Mouse (Mus musculus) duodenum, adult 2 months (tissue): ENCODE measurements around the gene Aif1. TPM values are rescaled to one million over a fixed set of nuclear protein-coding genes. Genes with fewer than 3 reads are reported as not detected.

Experiments
- polyA plus RNA-seq: library from polyadenylated mRNA; depleted of rRNA; stranded (reverse); fragments of >200 nt; gene quantifications from 2 replicates; pipeline ENCODE4 v1.2.3, GENCODE M21; 2012; ENCODE audit warnings: low replicate concordance; rRNA removed

Gene Aif1
- 0.76 TPM in 1 of 2 replicates, not detected in the other for polyA plus RNA-seq

GRCm38 (mm10) chr17:35175968-35176367, at the start of gene Aif1:
Gene Aif1 (minus strand): TSS chr17:35176068.

GRCm38 (mm10) chr17:35220156-35220952, 44.5 kb upstream of the Aif1 start, which contains the start of gene Gm16181:
Gene Gm16181 (plus strand): TSS chr17:35220834.

GRCm38 (mm10) chr17:35204494-35205379, 28.9 kb upstream of the Aif1 start, which contains the start of gene Lta:
Gene Lta (minus strand): TSS chr17:35205351.

GRCm38 (mm10) chr17:35201787-35202186, 25.9 kb upstream of the Aif1 start, which contains the start of gene Tnf:
Gene Tnf (minus strand): TSS chr17:35202007.

GRCm38 (mm10) chr17:35193881-35194843, 18.3 kb upstream of the Aif1 start, which contains the start of gene Ltb:
Gene Ltb (plus strand): TSS chr17:35194439.

GRCm38 (mm10) chr17:35187959-35188610, 12.2 kb upstream of the Aif1 start, which contains the start of gene Lst1:
Gene Lst1 (minus strand): TSS chr17:35188439.

GRCm38 (mm10) chr17:35164568-35165450, 11.1 kb downstream of the Aif1 start, which contains the start of gene Prrc2a:
Gene Prrc2a (minus strand): TSS chr17:35164897.

GRCm38 (mm10) chr17:35134801-35135590, 40.9 kb downstream of the Aif1 start, which contains the start of gene Bag6:
Gene Bag6 (plus strand): TSS chr17:35135178.

GRCm38 (mm10) chr17:35131500-35132173, 44.2 kb downstream of the Aif1 start, which contains the start of gene Apom:
Gene Apom (minus strand): TSS chr17:35132050.

GRCm38 (mm10) chr17:35126206-35126611, 49.7 kb downstream of the Aif1 start, which contains the start of gene D17H6S53E:
Gene D17H6S53E (plus strand): TSS chr17:35126373.

GRCm38 (mm10) chr17:35121871-35122303, 54.0 kb downstream of the Aif1 start, which contains the start of gene Csnk2b:
Gene Csnk2b (minus strand): TSS chr17:35122053.

GRCm38 (mm10) chr17:35121143-35121799, 54.6 kb downstream of the Aif1 start, which contains the start of gene Gpank1:
Gene Gpank1 (plus strand): TSS chr17:35121455.

Other genes with a start within 250 kb of the Aif1 start
- 40.9 and 52.9 TPM in 2 replicates for gene Neu1, start 244.8 kb downstream of the Aif1 start, polyA plus RNA-seq
- gene Hspa1b, start 216.8 kb downstream of the Aif1 start, polyA plus RNA-seq, result 5.4 and 9.5 TPM in 2 replicates
- not detected in 2 replicates for gene Gm20481, start 206.2 kb downstream of the Aif1 start, polyA plus RNA-seq
- gene Hspa1a, start 203.9 kb downstream of the Aif1 start, polyA plus RNA-seq, result 4.9 and 6.7 TPM in 2 replicates
- gene Hspa1l, start 203.4 kb downstream of the Aif1 start, polyA plus RNA-seq, result 0.15 and 0.22 TPM in 2 replicates
- 88.2 and 110 TPM in 2 replicates for gene Lsm2, start 194.2 kb downstream of the Aif1 start, polyA plus RNA-seq
- 142 and 150 TPM in 2 replicates for gene Vars, start 175.1 kb downstream of the Aif1 start, polyA plus RNA-seq
- 1.6 and 2.0 TPM in 2 replicates for gene Vwa7, start 159.5 kb downstream of the Aif1 start, polyA plus RNA-seq
- gene Sapcd1, start 148.1 kb downstream of the Aif1 start, polyA plus RNA-seq, result 0.41 and 0.69 TPM in 2 replicates
- gene Msh5, start 129.3 kb downstream of the Aif1 start, polyA plus RNA-seq, result 2.0 and 5.6 TPM in 2 replicates
- gene Clic1, start 126.1 kb downstream of the Aif1 start, polyA plus RNA-seq, result 133 and 202 TPM in 2 replicates
- gene Ddah2, start 117.0 kb downstream of the Aif1 start, polyA plus RNA-seq, result 13.4 and 17.5 TPM in 2 replicates
- gene Ly6g6c, start 110.7 kb downstream of the Aif1 start, polyA plus RNA-seq, result 0.85 and 7.5 TPM in 2 replicates
- gene Mpig6b, start 109.9 kb downstream of the Aif1 start, polyA plus RNA-seq, result 0.18 and 0.55 TPM in 2 replicates
- gene Ly6g6e, start 99.2 kb downstream of the Aif1 start, polyA plus RNA-seq, result 0.15 and 29.8 TPM in 2 replicates
- 5.8 and 13.6 TPM in 2 replicates for gene Ly6g6d, start 98.0 kb downstream of the Aif1 start, polyA plus RNA-seq
- gene Ly6g6f, start 90.5 kb downstream of the Aif1 start, polyA plus RNA-seq, result 3.3 and 4.6 TPM in 2 replicates
- gene Abhd16a, start 86.8 kb downstream of the Aif1 start, polyA plus RNA-seq, result 135 and 240 TPM in 2 replicates
- not detected in 2 replicates for gene Ly6g5c, start 67.8 kb downstream of the Aif1 start, polyA plus RNA-seq
- 1.7 TPM in 2 replicates for gene Ly6g5b, start 60.6 kb downstream of the Aif1 start, polyA plus RNA-seq
- 15.1 and 26.1 TPM in 2 replicates for gene Gpank1, start 54.6 kb downstream of the Aif1 start, polyA plus RNA-seq
- 334 and 557 TPM in 2 replicates for gene Csnk2b, start 54.0 kb downstream of the Aif1 start, polyA plus RNA-seq
- gene D17H6S53E, start 49.7 kb downstream of the Aif1 start, polyA plus RNA-seq, result 21.5 and 30.6 TPM in 2 replicates
- 0.25 TPM in 2 replicates for gene Apom, start 44.0 kb downstream of the Aif1 start, polyA plus RNA-seq
- gene Bag6, start 40.9 kb downstream of the Aif1 start, polyA plus RNA-seq, result 179 and 180 TPM in 2 replicates
- 388 and 529 TPM in 2 replicates for gene Prrc2a, start 11.2 kb downstream of the Aif1 start, polyA plus RNA-seq
- gene Lst1, start 12.4 kb upstream of the Aif1 start, polyA plus RNA-seq, result 6.5 and 24.6 TPM in 2 replicates
- gene Ltb, start 18.4 kb upstream of the Aif1 start, polyA plus RNA-seq, result 6.3 and 41.5 TPM in 2 replicates
- 1.5 and 1.8 TPM in 2 replicates for gene Tnf, start 25.9 kb upstream of the Aif1 start, polyA plus RNA-seq
- 0.70 and 1.1 TPM in 2 replicates for gene Lta, start 29.3 kb upstream of the Aif1 start, polyA plus RNA-seq
- gene Gm16181, start 44.8 kb upstream of the Aif1 start, polyA plus RNA-seq, result not detected in 2 replicates
- gene Atp6v1g2, start 57.6 kb upstream of the Aif1 start, polyA plus RNA-seq, result 2.2 and 3.7 TPM in 2 replicates
- 27.0 and 39.7 TPM in 2 replicates for gene Nfkbil1, start 59.7 kb upstream of the Aif1 start, polyA plus RNA-seq
- gene Ddx39b, start 65.7 kb upstream of the Aif1 start, polyA plus RNA-seq, result 147 and 156 TPM in 2 replicates
- gene H2-D1, start 86.7 kb upstream of the Aif1 start, polyA plus RNA-seq, result 447 and 1,433 TPM in 2 replicates
- 28.5 and 65.5 TPM in 2 replicates for gene H2-Q1, start 144.3 kb upstream of the Aif1 start, polyA plus RNA-seq
- gene H2-Q2, start 166.2 kb upstream of the Aif1 start, polyA plus RNA-seq, result 350 and 1,003 TPM in 2 replicates
- 97.7 and 164 TPM in 2 replicates for gene H2-Q4, start 203.5 kb upstream of the Aif1 start, polyA plus RNA-seq
- gene H2-Q6, start 248.8 kb upstream of the Aif1 start, polyA plus RNA-seq, result 16.0 and 40.0 TPM in 2 replicates